Mouse (Mus musculus) hindbrain, embryonic 11.5 days (tissue): ENCODE data around the gene Rplp2. TPM values are rescaled to one million over a fixed set of nuclear protein-coding genes. Genes with fewer than 3 reads are reported as not detected.
A peak's percentile ranks its signal among the peaks of the same experiment; 100 is the strongest.

Experiments
- ATAC-seq: fragments of 200-750 bp; cut with Nextera tagmentation; 2 replicates; pipeline ENCODE4 v1.8.0; 2017; ENCODE audit warnings: mild to moderate bottlenecking, moderate TSS enrichment, moderate library complexity; ENCODE audit not compliant: low FRiP score
- DNase-seq: peaks from one replicate; pipeline ENCODE4 v3.0.0-alpha.2; 2015; ENCODE audit warnings: low spot score
- H3K27ac ChIP-seq: fragments of 300-500 bp; sonication (generic); 2 replicates; pipeline ENCODE4 v1.5.1; 2014; ENCODE audit warnings: mild to moderate bottlenecking, low read depth, low read length
- H3K27me3 ChIP-seq: fragments of 300-500 bp; sonication (generic); 2 replicates; pipeline ENCODE4 v1.6.1; 2014; ENCODE audit warnings: mild to moderate bottlenecking, low read length, moderate library complexity, mixed read lengths; ENCODE audit not compliant: control insufficient read depth, insufficient read depth
- H3K36me3 ChIP-seq: fragments of 300-500 bp; sonication (generic); 2 replicates; pipeline ENCODE4 v1.6.1; 2014; ENCODE audit warnings: mild to moderate bottlenecking, low read length, moderate library complexity, mixed read lengths; ENCODE audit not compliant: control insufficient read depth, insufficient read depth
- H3K4me1 ChIP-seq: fragments of 300-500 bp; sonication (generic); replicated peaks from 2 replicates; pipeline ENCODE4 v1.6.1; 2014; ENCODE audit warnings: low read length, mixed read lengths; ENCODE audit not compliant: control insufficient read depth, insufficient read depth
- H3K4me2 ChIP-seq: fragments of 300-500 bp; sonication (generic); replicated peaks from 2 replicates; pipeline ENCODE4 v1.6.1; 2014; ENCODE audit warnings: mild to moderate bottlenecking, low read depth, low read length
- H3K4me3 ChIP-seq: fragments of 300-500 bp; sonication (generic); 2 replicates; pipeline ENCODE4 v1.5.1; 2014; ENCODE audit warnings: low read depth, low read length
- H3K9ac ChIP-seq: fragments of 300-500 bp; sonication (generic); 2 replicates; pipeline ENCODE4 v1.6.1; 2014; ENCODE audit warnings: low read depth, low read length
- H3K9me3 ChIP-seq: fragments of 300-500 bp; sonication (generic); 2 replicates; pipeline ENCODE4 v1.6.1; 2016; ENCODE audit warnings: low read length; ENCODE audit not compliant: control insufficient read depth
- WGBS: fragments of 180-500 bp; shearing (Covaris S2); extraction: QIAGEN DNeasy Blood & Tissue Kit; methylation state at CpG from one replicate; pipeline ENCODE4 v1.1.7; 2014; 5-methylcytosine and 5-hydroxymethylcytosine counted together
- polyA plus RNA-seq: library from polyadenylated mRNA; unstranded; fragments of >200 nt; fragmentation: Nextera tagmentation; extraction: Ambion mirVana; gene quantifications from 2 replicates; pipeline ENCODE4 v1.2.1, GENCODE M21; 2014

Rplp2 gene
- polyA plus RNA-seq, 1 experiment from 2014 or later = 939 TPM

GRCm38 (mm10) chr7:141433517-141434400 is 13.4 kb upstream of the Rplp2 start:
- Histone ChIP-seq H3K4me2 (peak overlapping the region; percentile 51), H3K4me3 (peak overlapping the region; percentile 47), H3K27me3 (no peaks in the 10 kb centered on the region), H3K4me1 (peaks cover 18% of the 10 kb centered on the region), H3K27ac (peak overlapping the region; percentile 74; the same call in 1 of the 2 replicates), H3K9ac (peak overlapping the region; percentile 67), H3K9me3 (no peaks in the 10 kb centered on the region), H3K36me3 (0 out of 2 replicates have a peak, but pooled peaks cover 5% of the 10 kb centered on the region)
- no peak for DNase-seq
- ATAC-seq = no peak
- 77% methylated on average over 15 of the region's 15 CpGs for WGBS

- Histone ChIP-seq H3K9ac (peak overlapping the region; percentile 67), H3K4me3 (peak overlapping the region; percentile 47), H3K4me2 (peak overlapping the region; percentile 51), H3K4me1 (peaks cover 18% of the 10 kb centered on the region), H3K9me3 (no peaks in the 10 kb centered on the region), H3K27me3 (no peaks in the 10 kb centered on the region), H3K27ac (peak overlapping the region; percentile 74), H3K36me3 (0 out of 2 replicates have a peak, but pooled peaks cover 5% of the 10 kb centered on the region)
- ATAC-seq = no peak
- 13% methylated on average over 8 of the region's 8 CpGs for WGBS
- DNase-seq = peak; percentile 70
Observed at GRCm38 (mm10) chr7:141434464-141434863, 12.7 kb upstream of the Rplp2 start.

- DNase-seq = peak; percentile 56
- H3K36me3 ChIP-seq = 0 out of 2 replicates have a peak, but pooled peaks cover 5% of the 10 kb centered on the region
- H3K9ac ChIP-seq = peak overlapping the region; percentile 67
- peak overlapping the region; percentile 74 for H3K27ac ChIP-seq
- WGBS = 6% methylated on average over 16 of the region's 17 CpGs
- peaks cover 18% of the 10 kb centered on the region for H3K4me1 ChIP-seq
- no peaks in the 10 kb centered on the region for H3K9me3 ChIP-seq
- H3K4me2 ChIP-seq = peak overlapping the region; percentile 51
- H3K27me3 ChIP-seq = no peaks in the 10 kb centered on the region
- H3K4me3 ChIP-seq = peak overlapping the region; percentile 47
- peak; percentile 22; the same call in 1 of the 2 replicates for ATAC-seq
Observed at GRCm38 (mm10) chr7:141435129-141435855, 11.9 kb upstream of the Rplp2 start.

- DNase-seq = no peak
- Histone ChIP-seq H3K36me3 (0 out of 2 replicates have a peak, but pooled peaks cover 5% of the 10 kb centered on the region), H3K9ac (no peak overlapping the region), H3K9me3 (no peaks in the 10 kb centered on the region), H3K4me2 (peak overlapping the region; percentile 18; the same call in 1 of the 2 replicates), H3K4me1 (peaks cover 18% of the 10 kb centered on the region), H3K27me3 (no peaks in the 10 kb centered on the region), H3K4me3 (no peak overlapping the region), H3K27ac (0 out of 2 replicates have a peak overlapping the region, but pooled peaks have one; percentile 74)
- no peak for ATAC-seq
- 68% methylated on average over 9 of the region's 9 CpGs for WGBS
Observed at GRCm38 (mm10) chr7:141435856-141436522, 11.2 kb upstream of the Rplp2 start.

- Histone ChIP-seq H3K9me3 (no peaks in the 10 kb centered on the region), H3K4me1 (peaks cover 18% of the 10 kb centered on the region), H3K27ac (peak overlapping the region; percentile 14), H3K36me3 (0 out of 2 replicates have a peak, but pooled peaks cover 3% of the 10 kb centered on the region), H3K9ac (peak overlapping the region; percentile 85; the same call in 1 of the 2 replicates), H3K27me3 (no peaks in the 10 kb centered on the region), H3K4me2 (peak overlapping the region; percentile 92), H3K4me3 (peak overlapping the region; percentile 53)
- 61% methylated on average over 2 of the region's 2 CpGs for WGBS
- DNase-seq (no peak), ATAC-seq (no peak)
Observed at GRCm38 (mm10) chr7:141436523-141436892, 10.7 kb upstream of the Rplp2 start.

- DNase-seq (peak; percentile 90), ATAC-seq (peak; percentile 77)
- H3K4me1 ChIP-seq = peaks cover 18% of the 10 kb centered on the region
- H3K27me3 ChIP-seq = no peaks in the 10 kb centered on the region
- H3K4me2 ChIP-seq = peak within 1 kb of the TSS; percentile 92
- 5% methylated on average over 53 of the region's 53 CpGs for WGBS
- H3K9ac ChIP-seq = peak within 1 kb of the TSS; percentile 85
- no peaks in the 10 kb centered on the region for H3K9me3 ChIP-seq
- peak within 1 kb of the TSS; percentile 14 for H3K27ac ChIP-seq
- peak within 1 kb of the TSS; percentile 53 for H3K4me3 ChIP-seq
- 0 out of 2 replicates have a peak, but pooled peaks cover 2% of the 10 kb centered on the region for H3K36me3 ChIP-seq
Observed at GRCm38 (mm10) chr7:141437178-141438120, 9.7 kb upstream of the Rplp2 start, which contains the start of gene Slc25a22. Gene Slc25a22 (minus strand): TSS chr7:141437892.

GRCm38 (mm10) chr7:141438201-141438968 is 8.8 kb upstream of the Rplp2 start:
- Histone ChIP-seq H3K9me3 (no peaks in the 10 kb centered on the region), H3K4me1 (peaks cover 23% of the 10 kb centered on the region), H3K36me3 (no peaks in the 10 kb centered on the region), H3K4me2 (no peak overlapping the region), H3K27me3 (no peaks in the 10 kb centered on the region), H3K9ac (no peak overlapping the region), H3K4me3 (no peak overlapping the region), H3K27ac (no peak overlapping the region)
- 91% methylated on average over 12 of the region's 12 CpGs for WGBS
- no peak for DNase-seq
- ATAC-seq = no peak
